Mouse (Mus musculus): Measurements from ENCODE around the gene Nup205.

Nup205 gene

DNA sequence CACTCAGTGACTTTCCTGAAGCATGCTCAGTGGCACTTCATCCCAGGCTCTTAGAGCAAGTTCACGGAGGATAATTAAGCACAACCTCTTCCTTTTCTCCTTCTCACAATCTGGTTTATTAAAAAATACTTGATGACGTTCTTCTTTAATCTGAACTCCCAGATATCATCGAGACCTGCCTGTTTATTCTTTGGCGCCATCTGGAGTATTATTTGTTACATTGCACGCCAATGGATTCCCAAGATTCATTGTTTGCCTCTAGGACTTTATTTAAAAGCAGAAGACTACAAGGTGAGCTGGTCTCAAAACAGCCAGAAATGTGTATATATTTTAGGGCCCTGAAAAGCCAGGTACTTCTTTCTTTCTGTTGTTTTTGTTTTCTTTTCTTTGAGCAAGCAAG is 67.9 kb downstream of the Nup205 start:
- no peak for DNase-seq (ENCODE audit: low read depth, low spot score)

DNA sequence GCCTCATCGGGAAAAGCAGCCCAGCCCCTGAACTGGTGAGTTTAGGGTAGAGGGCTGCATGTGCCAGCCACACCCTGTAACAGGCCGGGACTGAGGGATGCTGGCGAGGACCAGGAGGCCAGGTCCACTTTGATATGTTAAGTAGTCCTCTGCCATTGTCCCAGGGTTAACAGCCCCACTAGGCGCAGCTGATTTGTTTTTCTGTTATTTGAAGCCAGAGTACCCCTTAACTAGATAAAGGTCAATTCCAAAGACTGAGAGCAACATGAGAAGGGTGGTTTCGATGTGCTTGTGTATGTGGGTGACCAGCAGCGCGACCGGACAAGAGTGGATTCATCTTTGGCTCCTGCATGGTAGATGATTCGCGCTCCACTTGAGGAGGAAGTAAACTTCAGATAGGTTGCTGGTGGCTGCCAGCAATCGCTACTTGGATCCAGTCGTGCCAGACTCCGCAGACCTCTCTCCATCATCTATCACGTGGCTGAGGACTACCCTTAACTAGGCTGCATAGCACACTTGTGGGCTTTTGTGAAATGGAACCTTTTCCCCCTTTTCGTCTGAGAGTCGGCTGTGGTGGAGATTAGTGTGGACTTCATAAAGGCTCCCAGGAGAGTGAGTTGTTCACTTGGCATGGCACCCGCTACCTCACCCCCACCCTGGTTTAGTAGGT is 74.7 kb downstream of the Nup205 start:
- no peak for DNase-seq (ENCODE audit: low read depth, low spot score)

DNA sequence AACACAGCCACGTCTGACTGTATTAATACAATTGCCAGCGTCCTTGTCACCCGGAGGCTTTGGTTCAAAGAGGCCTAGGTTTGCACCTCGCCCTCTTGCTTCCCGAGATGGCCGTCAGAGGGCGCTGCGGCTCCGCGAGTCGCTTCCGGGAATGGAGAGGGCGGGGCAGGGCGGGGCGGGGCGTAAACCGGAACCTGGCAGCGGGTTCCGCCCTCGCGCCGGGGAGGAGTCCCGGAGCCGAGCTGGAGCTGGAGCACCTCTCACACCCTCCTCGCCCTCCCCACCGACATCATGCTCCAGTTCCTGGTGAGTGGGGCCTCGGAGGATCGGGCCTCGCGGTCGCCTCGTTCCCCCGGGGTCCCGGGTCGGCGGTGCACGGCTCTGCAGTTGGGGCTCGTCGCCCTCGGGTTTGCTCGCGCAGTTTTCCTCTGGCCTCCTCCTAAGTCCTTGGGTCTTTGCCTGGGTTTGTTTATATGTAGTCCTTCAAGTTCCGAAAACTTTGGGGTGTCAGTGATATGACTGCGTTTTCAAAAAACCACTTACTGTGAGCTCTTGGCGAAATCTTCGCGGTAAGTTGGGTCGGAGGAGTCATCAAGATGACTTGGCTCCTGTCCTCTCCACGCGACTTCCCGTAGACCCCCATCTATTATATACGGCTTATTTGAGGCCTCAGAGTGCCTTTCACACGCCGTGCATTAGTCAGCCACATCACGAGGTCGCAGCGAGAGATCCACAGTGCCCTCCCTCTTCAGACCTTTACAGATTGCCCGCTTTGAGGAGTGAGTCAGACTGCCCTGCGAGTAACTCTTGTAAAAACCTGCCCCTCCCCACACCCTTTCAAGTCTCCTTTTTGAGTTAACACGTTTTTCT is 75.5 kb downstream of the Nup205 start:
- peak; percentile 63 for DNase-seq (ENCODE audit: low read depth, low spot score)

DNA sequence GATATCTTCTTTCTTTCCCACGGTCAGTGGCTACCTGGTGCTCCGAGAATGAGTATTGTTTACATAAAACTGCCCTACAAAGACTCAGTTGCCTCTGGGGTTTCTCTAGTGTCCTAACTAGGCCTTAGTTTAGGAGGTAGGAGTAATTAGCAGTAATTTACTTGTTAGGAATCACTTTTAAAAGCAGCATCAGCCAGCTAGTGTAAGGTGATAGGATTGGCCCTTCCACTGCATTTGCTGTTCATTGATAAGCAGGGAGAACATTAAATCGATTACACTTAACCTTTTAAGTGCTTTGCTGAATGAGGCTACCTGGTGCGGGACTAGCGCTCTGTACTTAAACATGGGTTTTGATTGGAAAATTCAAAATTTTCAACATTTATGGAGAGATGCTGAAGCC is 76.3 kb downstream of the Nup205 start:
- no peak for DNase-seq (ENCODE audit: low read depth, low spot score)

DNA sequence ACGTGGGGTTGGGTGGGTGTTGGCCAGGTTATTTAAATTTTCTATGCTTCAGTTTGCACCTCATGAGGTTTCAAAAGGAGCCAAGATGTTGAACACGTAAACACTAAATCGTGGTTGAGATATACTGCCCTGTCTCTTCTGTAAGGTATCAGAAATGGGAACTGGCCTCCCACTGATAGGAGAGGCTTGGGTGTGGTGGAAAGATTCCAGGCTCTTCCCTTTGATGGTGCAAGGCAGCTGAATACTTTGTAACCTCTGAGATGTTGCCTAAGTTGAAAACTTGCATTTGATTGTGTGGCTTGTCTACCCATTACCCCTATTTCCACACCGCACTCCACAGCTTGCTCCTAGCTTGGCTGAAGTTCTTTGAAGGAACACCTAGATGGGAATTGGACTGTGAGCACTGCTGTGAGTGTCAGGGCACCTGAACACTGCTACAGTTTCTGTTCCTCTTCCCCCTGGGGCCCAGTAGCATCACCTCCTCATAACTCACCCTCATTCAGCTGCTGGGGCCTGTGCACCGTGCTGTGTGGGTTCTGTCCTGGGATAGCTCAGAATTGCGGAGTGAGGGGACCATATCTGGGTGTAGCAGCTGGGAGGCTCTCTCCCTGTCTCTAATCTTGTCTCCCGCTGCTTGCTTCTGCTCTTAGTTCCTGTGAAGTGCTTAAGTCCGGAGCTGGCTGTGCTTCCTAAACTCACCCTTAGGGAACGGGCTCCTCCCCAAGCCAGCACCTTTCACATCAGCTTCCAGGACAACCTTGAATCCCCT is 77.1 kb downstream of the Nup205 start:
- no peak for DNase-seq (ENCODE audit: low read depth, low spot score)

DNA sequence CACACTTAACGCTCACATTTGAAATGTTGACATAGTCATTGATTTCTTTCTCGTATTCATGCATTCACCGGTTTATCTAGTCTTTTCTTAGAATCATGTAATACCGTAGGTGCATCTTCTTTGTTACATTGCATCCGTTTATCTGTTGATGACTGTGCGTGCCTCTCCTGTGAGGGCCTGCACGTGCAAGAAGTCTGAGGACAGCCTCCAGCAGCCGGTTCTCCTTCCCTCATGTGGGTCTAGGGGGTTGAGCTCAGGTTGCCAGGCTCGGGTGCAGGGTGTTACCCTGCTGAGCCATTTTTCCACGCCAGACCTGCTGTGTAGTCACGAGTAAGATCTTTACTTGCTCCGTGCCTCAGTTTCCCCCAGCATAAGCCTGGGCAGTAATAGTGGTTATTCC is 77.8 kb downstream of the Nup205 start:
- DNase-seq (ENCODE audit: low read depth, low spot score), result no peak

DNA sequence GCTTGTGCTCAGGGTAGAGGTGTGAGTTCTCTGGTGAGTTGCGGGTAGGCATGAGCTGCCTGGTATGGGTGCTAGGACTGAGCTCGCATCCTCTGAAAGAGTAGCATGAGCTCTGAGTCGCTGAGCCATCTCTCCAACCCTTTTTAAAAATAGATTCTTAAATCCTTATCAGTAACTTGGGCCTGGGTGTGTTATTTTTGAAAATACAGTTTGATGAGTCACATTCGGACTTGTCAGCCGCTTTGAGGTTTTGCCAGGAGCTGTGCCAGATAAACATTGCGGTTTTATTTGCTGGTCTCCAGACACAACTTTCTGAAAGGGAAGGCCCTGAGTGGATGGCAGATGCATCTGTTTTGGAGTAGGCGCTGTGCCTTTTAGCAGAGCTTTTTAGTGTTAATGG is 79.5 kb downstream of the Nup205 start:
- no peak for DNase-seq (ENCODE audit: low read depth, low spot score)

DNA sequence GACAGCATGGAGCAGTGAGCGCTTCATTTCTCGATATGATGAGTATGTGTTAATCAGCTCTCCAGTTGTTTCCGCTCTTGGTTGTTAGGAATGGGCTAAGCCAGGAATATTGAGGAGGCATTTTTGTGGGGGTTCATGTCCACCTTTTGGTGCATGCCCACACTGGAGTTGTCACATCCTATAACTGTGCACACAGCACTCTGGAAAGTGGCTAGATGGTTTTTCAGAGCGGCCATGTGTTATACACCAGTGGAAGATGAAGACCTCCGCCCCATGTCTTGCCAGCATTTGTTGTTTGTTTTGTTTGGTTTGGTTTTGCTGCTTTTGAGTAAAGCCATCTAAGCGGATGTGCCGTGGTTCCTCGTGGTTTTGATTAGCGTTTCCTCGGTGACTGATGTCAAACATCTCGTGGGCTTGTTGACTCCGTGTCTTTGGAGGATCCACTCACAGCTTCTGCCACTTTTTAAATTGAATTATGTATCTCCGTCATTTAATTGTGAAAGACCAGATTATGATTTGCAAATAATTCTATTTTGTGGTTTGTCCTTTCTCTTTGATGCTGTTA is 80.5 kb downstream of the Nup205 start:
- DNase-seq (ENCODE audit: low read depth, low spot score), result no peak

DNA sequence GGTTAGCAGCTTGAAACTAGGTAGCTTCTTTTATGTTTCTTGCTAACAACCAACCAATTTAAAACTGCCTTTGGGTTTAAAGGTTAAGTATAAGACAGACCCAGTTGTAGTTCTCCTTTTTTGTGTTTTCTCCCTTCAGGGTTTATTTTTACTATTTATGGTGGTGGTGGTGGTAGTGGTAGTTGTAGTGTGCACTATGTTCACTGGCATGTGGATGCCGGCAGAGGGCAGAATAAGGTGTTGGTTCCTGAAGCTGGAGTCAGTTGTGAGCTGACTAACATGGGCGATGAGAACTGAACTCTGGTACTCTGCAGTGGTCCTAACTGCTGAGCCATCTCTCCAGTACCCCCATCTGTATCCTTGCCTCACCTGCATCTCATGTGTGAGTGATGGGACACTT is 81.7 kb downstream of the Nup205 start:
- DNase-seq (ENCODE audit: low read depth, low spot score), result no peak

DNA sequence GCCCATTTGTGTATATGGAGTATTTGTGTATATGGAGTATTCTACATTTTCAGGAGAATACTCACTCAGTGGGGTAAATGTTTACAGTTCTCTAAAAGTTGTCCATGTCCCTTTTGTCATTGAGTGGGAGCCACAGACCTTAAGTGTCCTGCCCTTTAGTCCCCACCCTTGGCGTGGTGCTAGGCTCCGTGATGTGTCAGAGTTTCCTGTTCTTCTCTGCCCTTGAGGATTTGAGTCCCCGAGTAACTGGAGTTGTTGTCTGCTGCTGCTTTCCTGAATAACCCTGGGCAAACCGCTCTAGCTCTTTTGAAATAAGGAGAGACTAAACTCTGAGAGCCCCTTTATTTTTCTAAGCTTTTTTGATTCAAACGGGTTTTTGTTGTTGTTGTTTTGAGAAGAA is 82.3 kb downstream of the Nup205 start:
- DNase-seq (ENCODE audit: low read depth, low spot score), result no peak

DNA sequence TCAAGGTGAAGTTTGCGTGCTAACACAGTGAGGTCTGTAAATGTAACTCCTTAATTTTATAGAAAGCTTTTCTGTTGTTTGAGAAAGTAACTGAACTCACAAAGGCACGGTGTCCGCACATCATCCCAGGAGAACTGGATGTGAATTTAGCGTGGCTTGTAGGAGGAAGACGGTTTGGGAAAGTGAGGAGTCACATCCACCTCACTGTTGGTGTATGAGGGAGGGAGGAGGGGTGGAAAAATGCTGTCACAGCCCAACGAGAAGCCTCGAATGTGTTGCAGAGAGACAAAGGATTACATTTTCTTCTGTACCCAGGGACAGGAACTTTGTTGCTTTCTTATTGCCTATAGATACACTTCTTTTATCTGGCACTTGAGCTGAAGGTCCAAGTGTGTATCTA is 83.3 kb downstream of the Nup205 start:
- no peak for DNase-seq (ENCODE audit: low read depth, low spot score)

DNA sequence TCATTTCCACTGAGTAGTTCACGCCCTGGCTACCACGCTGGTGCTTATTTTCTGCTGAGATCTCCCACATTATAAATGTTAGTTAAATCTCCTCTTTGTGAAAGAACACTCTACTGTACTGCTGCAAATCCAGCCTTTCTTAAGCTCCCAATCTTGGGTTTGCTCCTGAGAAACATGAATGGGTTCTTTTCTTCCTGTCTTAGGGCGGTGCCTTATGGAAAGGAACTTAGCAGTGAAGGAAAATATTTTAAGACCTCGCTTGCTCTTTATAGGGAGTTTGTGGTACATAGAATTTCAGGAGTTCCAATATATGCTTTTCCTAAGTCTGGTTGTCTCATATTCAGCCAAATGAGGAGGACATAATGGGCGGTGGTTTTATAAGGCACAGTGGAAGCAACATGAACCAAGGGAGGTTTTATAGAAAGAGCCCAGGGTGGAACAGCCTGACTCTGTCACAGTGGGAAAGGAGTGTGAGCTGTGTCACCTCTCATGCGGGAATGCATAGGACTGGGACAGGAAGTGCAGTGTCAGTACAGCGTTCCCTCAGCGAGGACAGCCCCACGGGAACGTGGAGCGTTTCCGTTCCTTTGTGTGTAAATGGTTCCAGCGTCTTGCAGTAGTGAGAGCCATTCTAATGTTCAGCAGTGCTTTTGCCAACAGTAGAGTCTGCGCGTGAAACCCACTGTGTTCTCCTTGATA is 88.5 kb downstream of the Nup205 start:
- DNase-seq (ENCODE audit: low read depth, low spot score), result no peak

DNA sequence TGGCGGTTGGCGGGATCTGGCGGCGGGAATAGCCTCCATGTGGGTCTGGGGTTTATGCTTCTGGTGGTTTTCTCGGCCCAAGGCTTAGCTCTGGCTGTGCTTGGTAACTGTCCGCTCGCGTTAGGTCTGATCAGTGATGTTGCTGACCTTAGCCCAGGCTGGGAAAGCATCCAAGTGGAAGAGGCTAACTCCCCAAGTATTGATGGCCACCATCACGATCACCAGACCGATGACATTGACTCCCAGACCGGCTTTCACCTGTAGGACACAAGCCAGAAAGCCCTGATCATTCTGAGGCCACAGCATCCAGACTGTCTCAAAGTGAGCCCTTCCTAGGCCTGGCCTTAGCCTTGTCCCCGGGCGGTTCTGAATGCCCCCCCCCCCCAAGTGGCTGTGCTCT is 91.5 kb downstream of the Nup205 start:
- no peak for DNase-seq (ENCODE audit: low read depth, low spot score)

DNA sequence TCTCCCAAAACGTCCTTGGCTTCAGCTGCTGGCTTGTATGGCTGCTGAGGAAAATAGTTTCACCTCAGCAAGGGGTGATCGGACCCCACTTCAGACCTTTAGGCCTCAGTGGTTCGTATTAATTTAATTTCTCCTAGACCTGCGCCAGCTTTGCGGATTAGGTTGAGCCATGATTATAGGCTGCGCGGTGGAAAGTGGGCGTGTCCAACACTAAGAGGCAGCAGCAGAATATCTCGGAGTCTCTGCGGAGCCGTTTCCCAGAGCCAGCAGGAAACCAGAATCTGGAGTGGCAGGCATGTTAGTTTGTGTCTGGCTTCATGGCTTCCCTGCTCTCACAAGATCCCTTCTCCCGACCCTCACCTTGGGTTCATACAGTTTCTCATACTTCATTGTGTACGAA is 92.4 kb downstream of the Nup205 start:
- DNase-seq (ENCODE audit: low read depth, low spot score), result peak; percentile 59

DNA sequence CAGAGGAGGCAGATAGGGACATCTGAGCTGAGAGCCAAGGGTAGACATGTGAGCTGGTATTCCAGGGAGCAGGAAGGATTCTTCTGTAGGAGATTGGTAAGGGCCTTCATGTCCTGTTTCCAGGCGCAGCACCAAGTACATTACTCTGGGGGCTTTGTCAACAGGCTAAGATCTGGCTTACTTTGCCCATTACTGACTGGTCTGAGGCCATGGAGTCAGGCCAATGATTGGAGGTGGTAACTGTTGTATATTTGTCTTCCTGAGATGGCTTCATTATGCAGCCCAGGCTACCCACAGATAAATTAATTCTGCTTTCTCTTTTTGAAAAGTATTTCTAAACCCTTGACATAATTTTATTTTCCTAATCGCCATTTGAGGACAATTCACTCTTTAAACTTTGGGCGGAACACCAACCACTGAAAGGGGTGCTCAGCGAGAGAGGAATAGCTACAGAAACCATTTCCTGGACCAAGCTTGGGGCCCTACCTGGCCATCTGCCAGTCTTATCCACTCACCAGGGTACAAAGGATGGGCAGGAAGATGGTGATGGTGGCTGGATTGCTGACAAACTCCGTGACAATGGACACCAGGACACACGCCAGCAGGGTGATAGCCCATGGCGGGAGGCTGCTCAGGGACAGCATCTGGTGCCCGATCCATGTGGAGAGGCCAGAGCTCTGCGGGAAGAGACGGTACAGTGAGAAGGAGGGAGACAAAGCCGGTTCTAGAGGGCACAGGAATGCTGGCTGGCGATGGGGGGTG is 94.1 kb downstream of the Nup205 start:
- DNase-seq (ENCODE audit: low read depth, low spot score), result no peak

DNA sequence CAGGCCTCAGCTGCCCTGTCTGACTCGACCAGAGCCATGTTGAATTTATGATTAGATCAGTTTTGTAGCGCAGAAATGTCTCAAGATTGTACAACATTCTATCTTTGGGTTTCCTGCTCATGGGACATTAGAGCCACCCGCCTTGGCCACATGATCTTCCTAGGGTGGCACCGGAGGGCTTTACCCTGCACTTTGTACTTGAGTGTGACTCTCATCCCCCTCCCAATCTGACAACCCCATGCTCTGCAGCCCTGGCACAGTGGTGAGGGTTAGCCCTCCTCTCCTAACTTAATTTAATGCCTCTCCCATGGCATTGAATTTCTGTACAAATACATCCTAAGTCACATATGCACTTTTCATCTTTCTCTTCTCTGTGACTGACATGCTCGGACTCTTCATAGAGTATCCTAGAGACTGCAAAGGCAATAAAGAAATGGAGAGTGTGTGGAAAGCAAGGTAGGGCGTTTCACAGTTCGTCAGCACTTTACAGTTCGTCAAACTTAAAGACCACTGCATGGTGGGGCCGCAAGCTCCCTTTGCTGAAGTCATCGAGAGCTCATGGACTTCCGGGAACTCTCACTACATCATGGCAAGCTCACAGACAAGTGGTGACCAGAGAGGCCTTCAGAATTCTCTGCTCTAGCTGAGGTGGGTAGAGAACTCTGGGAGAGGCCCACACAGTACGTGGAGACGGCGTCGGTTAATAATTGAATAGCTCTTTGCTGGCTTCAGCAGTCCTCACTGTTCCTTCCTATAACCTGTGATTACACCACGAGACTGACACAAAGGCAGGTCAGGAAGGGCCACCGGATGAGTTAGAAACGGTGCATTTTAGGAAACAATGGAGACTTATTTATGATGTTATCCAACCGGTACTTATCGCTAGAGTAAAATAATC is 94.9 kb downstream of the Nup205 start:
- DNase-seq (ENCODE audit: low read depth, low spot score), result no peak

DNA sequence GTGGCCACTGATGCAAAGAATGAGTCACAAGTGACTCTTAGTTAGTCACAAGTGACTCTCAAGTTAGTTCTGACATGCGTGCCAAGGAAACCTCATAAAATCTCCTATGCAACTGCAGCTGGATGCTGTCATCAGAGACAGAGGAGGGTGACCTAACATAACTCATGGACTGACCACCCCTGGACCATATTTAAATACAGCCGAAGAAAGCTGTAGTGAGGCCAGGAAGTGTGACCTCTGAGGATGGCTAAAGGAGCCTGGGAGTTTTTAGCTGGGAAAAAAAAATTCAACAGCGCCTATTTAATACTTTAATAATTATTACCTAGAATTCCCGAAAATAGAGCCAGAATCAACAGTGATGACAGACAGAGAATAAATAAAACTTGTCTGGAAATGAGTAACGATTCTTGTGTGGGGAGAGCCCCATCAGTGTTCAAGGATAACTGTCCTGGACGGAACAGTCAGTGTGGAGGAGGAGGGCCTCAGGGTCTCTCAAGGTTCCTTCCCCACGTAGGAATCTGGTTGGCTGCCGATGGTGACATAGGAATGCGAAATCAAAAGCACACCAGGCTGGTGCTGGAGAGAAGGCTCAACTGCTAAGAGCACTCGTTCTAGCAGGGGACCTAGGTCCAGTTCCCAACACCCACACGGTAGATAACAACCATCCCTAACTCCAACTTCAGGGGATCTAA is 96.3 kb downstream of the Nup205 start:
- DNase-seq (ENCODE audit: low read depth, low spot score), result no peak

DNA sequence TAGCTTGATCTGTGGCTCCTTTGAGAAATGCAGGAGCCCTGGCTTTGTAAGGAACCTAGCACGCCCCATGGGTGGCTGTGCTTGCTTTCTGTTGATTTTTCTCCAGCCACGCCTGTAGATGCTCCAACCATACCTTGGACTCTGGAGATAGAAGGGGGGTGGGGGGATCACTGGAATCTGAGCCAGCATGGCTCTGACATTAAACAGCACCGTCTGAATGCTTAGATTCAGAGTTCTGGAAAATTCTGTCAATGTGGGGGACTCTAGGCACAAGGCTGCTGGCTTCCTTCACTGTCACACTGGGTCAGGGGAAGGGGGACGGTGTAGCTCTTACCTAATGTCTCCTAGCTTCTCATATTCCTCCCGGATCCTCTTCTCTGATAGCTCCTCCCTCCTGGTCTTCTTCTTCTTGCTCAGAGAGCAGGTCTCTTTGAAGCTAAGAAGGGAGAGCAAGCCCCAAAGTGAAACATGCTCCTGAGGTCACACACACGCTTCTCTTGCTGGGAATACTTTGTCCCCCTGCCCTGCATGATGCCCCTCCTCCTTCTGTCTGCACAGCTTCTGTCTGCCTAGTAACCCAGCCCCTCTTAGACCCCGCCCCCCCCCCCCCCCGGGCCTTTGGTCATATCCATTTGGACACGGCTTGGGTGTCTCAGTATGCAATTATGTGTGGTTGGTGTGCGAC is 100.8 kb downstream of the Nup205 start:
- no peak for DNase-seq (ENCODE audit: low read depth, low spot score)

DNA sequence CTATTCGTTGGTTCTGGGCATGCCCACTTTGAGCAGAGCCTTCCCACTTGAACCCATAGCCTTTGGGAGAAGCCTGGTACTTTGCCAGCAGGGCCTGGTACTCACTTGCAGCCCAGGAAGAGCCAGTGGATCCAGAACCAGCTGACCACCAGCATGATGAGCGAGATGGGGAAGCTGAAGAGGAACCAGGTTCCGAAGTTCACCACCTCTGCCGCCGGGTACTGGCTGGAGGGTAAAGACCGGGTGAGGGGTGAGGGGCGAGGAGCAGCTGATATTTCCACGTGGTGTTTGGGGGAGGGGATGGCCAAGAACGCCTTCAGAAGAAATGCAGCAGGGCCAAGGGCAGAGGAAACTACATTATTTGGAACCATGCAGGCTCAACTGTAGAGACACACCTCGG is 102.1 kb downstream of the Nup205 start:
- DNase-seq (ENCODE audit: low read depth, low spot score), result no peak
